27 mouse cellular contexts compared by ENCODE assay signal in genomic region chr6:92235036-92235435, GRCm38 (mm10). TPM values are rescaled to one million over a fixed set of nuclear protein-coding genes. Genes with fewer than 3 reads are reported as not detected.
"Had no signal": no experiment of that assay in that cellular context is flagged by ENCODE, and none has a peak within 500 bp of the region (broad histone marks: within the 10 kb centered on the region; RNA-seq: fewer than 3 reads in every experiment).

No protein-coding gene starts in this region.

- ATAC-seq: liver, embryonic 12.5 days had no signal

- H3K27me3 ChIP-seq: limb, embryonic 13.5 days; lung, embryonic 15.5 days; neural tube, embryonic 12.5 days; neural tube, embryonic 15.5 days had no signal

- H3K9ac ChIP-seq: limb, embryonic 13.5 days; liver, embryonic 12.5 days; liver, embryonic 15.5 days; lung, embryonic 15.5 days; neural tube, embryonic 12.5 days; neural tube, embryonic 15.5 days had no signal

- H3K4me1 ChIP-seq: limb, embryonic 10.5 days; limb, embryonic 13.5 days; liver, embryonic 12.5 days; liver, embryonic 15.5 days; lung, embryonic 15.5 days; megakaryocyte, embryonic 14.5 days; midbrain, embryonic 10.5 days; neural tube, embryonic 12.5 days; neural tube, embryonic 15.5 days had no signal

- H3K9me3 ChIP-seq: limb, embryonic 10.5 days; limb, embryonic 13.5 days; liver, embryonic 12.5 days; liver, embryonic 15.5 days; lung, embryonic 15.5 days; megakaryocyte, embryonic 14.5 days; midbrain, embryonic 10.5 days; neural tube, embryonic 12.5 days; neural tube, embryonic 15.5 days had no signal

- H3K36me3 ChIP-seq: limb, embryonic 10.5 days; limb, embryonic 13.5 days; liver, embryonic 12.5 days; liver, embryonic 15.5 days; lung, embryonic 15.5 days; midbrain, embryonic 10.5 days; neural tube, embryonic 12.5 days; neural tube, embryonic 15.5 days had no signal

- DNase-seq: kidney, adult 18-20 months; kidney, adult 9 months; kidney, postnatal 14 days; kidney, postnatal 4 days; layer of hippocampus, adult 9-11 months; layer of hippocampus, postnatal 36 days; liver; lung, adult 18-20 months; lung, postnatal 10 days; lung, postnatal 36 days; midbrain, embryonic 14.5 days; right cerebral cortex, adult 18-20 months; right cerebral cortex, postnatal 14 days; right cerebral cortex, postnatal 4 days; thymus, adult 2 months; thymus, postnatal 14 days had no signal

- H3K4me3 ChIP-seq: left cerebral cortex, adult 2 months; limb, embryonic 10.5 days; limb, embryonic 13.5 days; liver, embryonic 12.5 days; liver, embryonic 15.5 days; lung, embryonic 15.5 days; megakaryocyte, embryonic 14.5 days; midbrain, embryonic 10.5 days; neural tube, embryonic 12.5 days; neural tube, embryonic 15.5 days had no signal

- H3K4me2 ChIP-seq: limb, embryonic 13.5 days; liver, embryonic 12.5 days; liver, embryonic 15.5 days; lung, embryonic 15.5 days; neural tube, embryonic 12.5 days; neural tube, embryonic 15.5 days had no signal

- H3K27ac ChIP-seq: left cerebral cortex, adult 2 months; limb, embryonic 10.5 days; limb, embryonic 13.5 days; liver, embryonic 12.5 days; liver, embryonic 15.5 days; lung, embryonic 15.5 days; midbrain, embryonic 10.5 days; neural tube, embryonic 12.5 days; neural tube, embryonic 15.5 days; stomach, postnatal 0 days had no signal

RNA-seq across cellular contexts. Expression of gene Trh, which starts 9.4 kb away (rescaled TPM):
- polyA plus RNA-seq: limb, embryonic 10.5 days; limb, embryonic 13.5 days; liver, embryonic 12.5 days; liver, embryonic 15.5 days had no signal
